Mouse (Mus musculus): ENCODE results near the gene Zfp507. TPM values are rescaled to one million over a fixed set of nuclear protein-coding genes. Genes with fewer than 3 reads are reported as not detected.

The Zfp507 gene
- 8.6 TPM for polyA plus RNA-seq (2014; fragmentation: Illumina TruSeq; extraction: RNeasy Lipid Tissue Mini Kit (QIAGEN cat#74804); ENCODE audit: low read depth, low replicate concordance)

DNA sequence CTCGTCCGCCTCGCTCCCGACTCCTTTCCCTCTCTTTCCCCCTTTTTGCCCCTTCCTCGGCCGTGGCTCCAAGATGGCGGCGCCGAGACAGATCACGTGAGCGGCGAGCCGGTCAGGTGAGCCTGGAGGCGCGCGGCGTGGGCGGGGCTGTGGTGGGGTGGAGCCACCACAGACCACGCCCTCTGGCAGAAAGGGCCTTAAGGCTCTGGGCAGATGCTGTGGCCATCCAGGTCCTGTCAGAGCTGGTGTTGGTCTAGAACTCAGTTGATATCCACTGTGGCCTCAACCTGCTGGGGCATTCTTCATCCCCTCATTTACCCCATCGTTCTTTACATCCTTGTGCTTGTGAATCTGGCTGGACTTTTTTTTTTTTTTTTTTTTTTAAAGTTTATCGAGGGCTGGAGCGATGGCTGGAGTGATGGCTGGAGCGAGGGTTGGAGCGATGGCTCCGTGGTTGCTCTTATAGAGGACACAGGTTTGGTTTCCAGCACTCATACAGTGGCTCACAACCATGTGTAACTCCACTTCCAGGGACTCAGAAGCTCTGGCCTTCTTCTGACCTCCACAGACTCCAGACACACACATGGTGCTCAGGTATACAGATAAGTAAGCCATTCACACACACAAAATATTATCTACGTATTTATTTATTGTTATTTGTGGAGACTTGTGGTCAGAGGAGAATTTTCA, at the start of gene Zfp507:
Gene Zfp507, minus strand, starts transcription at position 98 of the 690 bp plus-strand sequence.

DNA sequence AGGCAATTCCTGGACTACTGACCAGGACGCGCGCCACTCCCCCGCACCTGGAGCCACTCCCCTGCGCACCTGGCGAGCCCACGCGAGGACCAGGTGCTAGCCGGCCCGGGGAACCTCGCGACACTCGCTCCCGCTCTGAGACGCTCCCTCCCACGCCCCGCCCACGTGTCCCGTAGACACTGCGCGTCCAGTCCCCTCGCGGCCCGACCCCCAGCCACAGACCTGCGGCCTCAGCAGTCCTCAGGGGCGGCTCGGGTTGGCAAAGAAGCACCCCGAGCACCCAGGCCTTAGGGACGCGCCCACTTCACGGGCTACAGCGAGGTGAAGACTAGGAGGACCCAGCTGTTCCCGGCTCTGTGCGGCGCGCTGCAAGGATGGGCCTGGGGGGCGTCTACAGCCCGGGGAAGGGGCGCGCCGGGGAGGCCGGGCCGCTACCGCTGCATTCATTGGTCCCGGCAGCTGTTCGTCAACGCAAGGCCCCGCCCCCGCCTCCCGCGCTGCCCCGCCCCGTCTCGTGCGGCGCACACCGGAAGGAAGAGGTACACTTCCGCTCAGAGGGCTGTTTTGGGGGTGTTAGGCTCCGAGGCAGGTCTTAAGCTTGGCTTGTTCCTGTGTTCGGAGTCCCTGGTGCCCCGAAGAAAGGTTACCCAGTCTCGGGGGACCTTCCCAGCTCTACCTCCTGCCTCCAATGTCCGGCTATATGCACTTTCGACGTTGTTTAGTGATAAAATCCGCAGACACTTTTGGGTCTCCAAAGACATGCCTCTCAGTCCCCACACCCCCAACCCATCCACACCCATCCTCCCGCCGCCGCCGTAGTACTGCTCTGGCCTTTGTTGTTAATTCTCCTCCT, 48.5 kb downstream of the Zfp507 start, which contains the start of gene Dpy19l3:
Gene Dpy19l3, minus strand, starts transcription at position 422 of the 853 bp plus-strand sequence.

Other genes with a start within 250 kb of the Zfp507 start
- 1,575 TPM for gene Nudt19, start 246.7 kb downstream of the Zfp507 start, polyA plus RNA-seq (2014; fragmentation: Illumina TruSeq; extraction: RNeasy Lipid Tissue Mini Kit (QIAGEN cat#74804); ENCODE audit: low read depth, low replicate concordance)
- gene Rgs9bp, start 217.4 kb downstream of the Zfp507 start, polyA plus RNA-seq (2014; fragmentation: Illumina TruSeq; extraction: RNeasy Lipid Tissue Mini Kit (QIAGEN cat#74804); ENCODE audit: low read depth, low replicate concordance): 0.57 TPM
- gene Ankrd27, start 216.8 kb downstream of the Zfp507 start, polyA plus RNA-seq (2014; fragmentation: Illumina TruSeq; extraction: RNeasy Lipid Tissue Mini Kit (QIAGEN cat#74804); ENCODE audit: low read depth, low replicate concordance): 8.1 TPM
- gene Pdcd5, start 155.5 kb downstream of the Zfp507 start, polyA plus RNA-seq (2014; fragmentation: Illumina TruSeq; extraction: RNeasy Lipid Tissue Mini Kit (QIAGEN cat#74804); ENCODE audit: low read depth, low replicate concordance): 243 TPM
- gene Dpy19l3, start 48.5 kb downstream of the Zfp507 start, polyA plus RNA-seq (2014; fragmentation: Illumina TruSeq; extraction: RNeasy Lipid Tissue Mini Kit (QIAGEN cat#74804); ENCODE audit: low read depth, low replicate concordance): 19.6 TPM

Measured in kidney, adult 10 weeks (tissue).